Mouse (Mus musculus) thymus, adult 2 months (tissue): Measurements from ENCODE around the gene P4ha2.

Source experiments
- CTCF ChIP-seq: fragments of 200-500 bp; IDR thresholded peaks from 2 replicates; pipeline ENCODE4 v1.5.1; 2012; ENCODE audit warnings: mild to moderate bottlenecking, control low read depth, low read length, moderate library complexity, borderline replicate concordance; ENCODE audit not compliant: control insufficient read depth, poor library complexity, insufficient read depth; ENCODE audit errors: extremely low read depth
- POLR2A ChIP-seq: fragments of 200-500 bp; IDR thresholded peaks from 2 replicates; pipeline ENCODE4 v1.6.1; 2012; ENCODE audit warnings: mild to moderate bottlenecking, low read length, control low read depth, moderate library complexity; ENCODE audit not compliant: control insufficient read depth, poor library complexity, insufficient read depth; ENCODE audit errors: extremely low read depth

GRCm38 (mm10) chr11:54092188-54092587, 7.7 kb upstream of the P4ha2 start:
- no peak for TF ChIP-seq POLR2A
- no peak for TF ChIP-seq CTCF
